Mouse (Mus musculus) neural tube, embryonic 15.5 days (tissue): ENCODE data around the gene Atat1. TPM values are rescaled to one million over a fixed set of nuclear protein-coding genes. Genes with fewer than 3 reads are reported as not detected.
A peak's percentile ranks its signal among the peaks of the same experiment; 100 is the strongest.

Experiments used
- ATAC-seq: fragments of 200-750 bp; cut with Nextera tagmentation; 2 replicates; pipeline ENCODE4 v1.8.0; 2017; ENCODE audit warnings: mild to moderate bottlenecking, moderate TSS enrichment, moderate library complexity; ENCODE audit not compliant: low FRiP score
- H3K27ac ChIP-seq: fragments of 300-500 bp; sonication (generic); replicated peaks from 2 replicates; pipeline ENCODE4 v1.5.1; 2015; ENCODE audit warnings: mild to moderate bottlenecking, inconsistent platforms
- H3K27me3 ChIP-seq: fragments of 300-500 bp; sonication (generic); replicated peaks from 2 replicates; pipeline ENCODE4 v1.6.1; 2015; ENCODE audit warnings: inconsistent platforms
- H3K36me3 ChIP-seq: fragments of 300-500 bp; sonication (generic); 2 replicates; pipeline ENCODE4 v1.6.1; 2015; ENCODE audit warnings: inconsistent platforms
- H3K4me1 ChIP-seq: fragments of 300-500 bp; sonication (generic); 2 replicates; pipeline ENCODE4 v1.6.1; 2015; ENCODE audit warnings: inconsistent platforms
- H3K4me2 ChIP-seq: fragments of 300-500 bp; sonication (generic); 2 replicates; pipeline ENCODE4 v1.6.1; 2015; ENCODE audit warnings: inconsistent platforms, mild to moderate bottlenecking, moderate library complexity
- H3K4me3 ChIP-seq: fragments of 300-500 bp; sonication (generic); replicated peaks from 2 replicates; pipeline ENCODE4 v1.5.1; 2015; ENCODE audit warnings: mild to moderate bottlenecking, inconsistent platforms
- H3K9ac ChIP-seq: fragments of 300-500 bp; sonication (generic); replicated peaks from 2 replicates; pipeline ENCODE4 v1.6.1; 2015; ENCODE audit warnings: mild to moderate bottlenecking, inconsistent platforms
- H3K9me3 ChIP-seq: fragments of 300-500 bp; sonication (generic); replicated peaks from 2 replicates; pipeline ENCODE4 v1.6.1; 2016; ENCODE audit warnings: inconsistent platforms
- WGBS: fragments of 180-500 bp; shearing (Covaris S2); methylation state at CpG from one replicate; pipeline ENCODE4 v1.1.7; 2015; ENCODE audit warnings: mixed read lengths; 5-methylcytosine and 5-hydroxymethylcytosine counted together
- polyA plus RNA-seq: library from polyadenylated mRNA; unstranded; fragments of >200 nt; fragmentation: Nextera tagmentation; extraction: Ambion mirVana; gene quantifications from 2 replicates; pipeline ENCODE4 v1.2.1, GENCODE M21; 2015

The Atat1 gene
- polyA plus RNA-seq, 1 experiment from 2014 or later = 319 TPM

- H3K9ac ChIP-seq = no peak overlapping the region
- 55% methylated on average over 1 of the region's 1 CpGs for WGBS
- 0 out of 2 replicates have a peak, but pooled peaks cover 3% of the 10 kb centered on the region for H3K4me1 ChIP-seq
- H3K27ac ChIP-seq = no peak overlapping the region
- H3K36me3 ChIP-seq = peaks cover 80% of the 10 kb centered on the region
- no peak overlapping the region for H3K4me2 ChIP-seq
- no peak for ATAC-seq
- H3K27me3 ChIP-seq = no peaks in the 10 kb centered on the region
- no peaks in the 10 kb centered on the region for H3K9me3 ChIP-seq
- no peak overlapping the region for H3K4me3 ChIP-seq
Measured at GRCm38 (mm10) chr17:35927471-35927870, 17.6 kb upstream of the Atat1 start.

GRCm38 (mm10) chr17:35923281-35923680 is 13.4 kb upstream of the Atat1 start:
- no peak for ATAC-seq
- no peak overlapping the region for H3K9ac ChIP-seq
- H3K36me3 ChIP-seq = peaks cover 48% of the 10 kb centered on the region
- H3K27me3 ChIP-seq = no peaks in the 10 kb centered on the region
- H3K27ac ChIP-seq = no peak overlapping the region
- H3K9me3 ChIP-seq = no peaks in the 10 kb centered on the region
- peaks cover 36% of the 10 kb centered on the region for H3K4me1 ChIP-seq
- H3K4me3 ChIP-seq = no peak overlapping the region
- WGBS = 95% methylated on average over 4 of the region's 4 CpGs
- no peak overlapping the region for H3K4me2 ChIP-seq

GRCm38 (mm10) chr17:35922566-35922965 is 12.7 kb upstream of the Atat1 start:
- Histone ChIP-seq H3K27me3 (no peaks in the 10 kb centered on the region), H3K4me1 (peaks cover 36% of the 10 kb centered on the region), H3K9ac (no peak overlapping the region), H3K4me2 (no peak overlapping the region), H3K36me3 (peaks cover 41% of the 10 kb centered on the region), H3K9me3 (no peaks in the 10 kb centered on the region), H3K27ac (peak overlapping the region; percentile 33; the same call in 1 of the 2 replicates), H3K4me3 (no peak overlapping the region)
- no peak for ATAC-seq
- 82% methylated on average over 3 of the region's 3 CpGs for WGBS

DNA sequence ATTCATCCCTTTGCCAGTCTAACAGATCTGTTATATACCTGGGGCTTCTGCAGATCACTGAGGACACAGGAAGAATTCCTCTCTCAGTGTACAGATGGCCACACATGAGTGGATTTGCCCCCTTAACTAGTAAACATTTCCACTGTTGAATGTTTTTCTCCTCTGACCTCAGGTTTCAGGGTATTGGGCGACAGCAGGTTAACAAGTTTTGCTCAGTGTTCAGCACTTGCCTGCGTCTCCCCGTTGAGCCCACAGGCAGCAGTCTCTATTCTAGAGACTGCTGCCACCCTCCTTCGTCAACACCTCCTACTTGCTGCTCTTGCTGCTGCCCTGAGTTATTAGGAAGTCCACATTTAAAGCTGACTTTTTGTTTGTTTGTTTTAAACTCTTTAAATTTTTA is 11.8 kb upstream of the Atat1 start:
- Histone ChIP-seq H3K9ac (no peak overlapping the region), H3K27ac (peak overlapping the region; percentile 54), H3K27me3 (no peaks in the 10 kb centered on the region), H3K36me3 (peaks cover 34% of the 10 kb centered on the region), H3K4me2 (no peak overlapping the region), H3K4me1 (peaks cover 36% of the 10 kb centered on the region), H3K9me3 (no peaks in the 10 kb centered on the region), H3K4me3 (no peak overlapping the region)
- 90% methylated on average over 4 of the region's 4 CpGs for whole genome bisulfite sequencing
- ATAC-seq = no peak

- Histone ChIP-seq H3K27me3 (no peaks in the 10 kb centered on the region), H3K4me3 (peak overlapping the region; percentile 73; the same call in 1 of the 2 replicates), H3K36me3 (peaks cover 27% of the 10 kb centered on the region), H3K4me1 (peaks cover 36% of the 10 kb centered on the region), H3K9ac (no peak overlapping the region), H3K9me3 (no peaks in the 10 kb centered on the region), H3K27ac (peak overlapping the region; percentile 99), H3K4me2 (peak overlapping the region; percentile 78)
- whole genome bisulfite sequencing = 62% methylated on average over 5 of the region's 5 CpGs
- no peak for ATAC-seq
Measured at GRCm38 (mm10) chr17:35920862-35921562, 11.1 kb upstream of the Atat1 start.

GRCm38 (mm10) chr17:35920384-35920783 is 10.5 kb upstream of the Atat1 start:
- H3K4me3 ChIP-seq = peak overlapping the region; percentile 73
- H3K36me3 ChIP-seq = peaks cover 23% of the 10 kb centered on the region
- H3K9me3 ChIP-seq = no peaks in the 10 kb centered on the region
- peak overlapping the region; percentile 78 for H3K4me2 ChIP-seq
- WGBS = 80% methylated on average over 1 of the region's 1 CpGs
- peak overlapping the region; percentile 99 for H3K27ac ChIP-seq
- H3K27me3 ChIP-seq = no peaks in the 10 kb centered on the region
- peaks cover 40% of the 10 kb centered on the region for H3K4me1 ChIP-seq
- no peak for ATAC-seq
- peak overlapping the region; percentile 80; the same call in 1 of the 2 replicates for H3K9ac ChIP-seq

DNA sequence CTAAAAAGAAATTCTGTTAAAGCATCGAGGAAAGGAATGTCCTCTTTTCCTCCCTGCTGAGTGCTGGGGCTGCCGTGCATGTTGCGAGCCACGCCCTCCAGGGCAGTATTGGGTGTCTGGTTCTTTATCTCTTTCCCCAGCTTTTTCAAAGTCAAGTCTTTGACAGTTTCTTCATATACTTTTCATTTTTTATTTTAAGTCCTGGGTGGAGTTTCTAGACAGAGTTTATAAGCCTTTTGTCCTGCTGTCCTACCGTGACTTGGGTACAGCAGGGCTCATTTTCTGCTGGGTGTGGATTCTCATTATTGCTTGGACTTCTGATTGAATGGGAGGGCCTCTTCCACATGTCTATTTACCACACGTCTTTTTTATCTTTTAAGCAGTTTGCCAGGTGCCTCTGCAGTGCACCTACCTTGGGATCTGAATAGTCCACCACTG is 10.0 kb upstream of the Atat1 start:
- peak overlapping the region; percentile 80 for H3K9ac ChIP-seq
- H3K36me3 ChIP-seq = peaks cover 18% of the 10 kb centered on the region
- H3K4me2 ChIP-seq = peak overlapping the region; percentile 78
- 39% methylated on average over 6 of the region's 6 CpGs for WGBS
- ATAC-seq = no peak
- no peaks in the 10 kb centered on the region for H3K27me3 ChIP-seq
- H3K9me3 ChIP-seq = no peaks in the 10 kb centered on the region
- H3K4me1 ChIP-seq = peaks cover 45% of the 10 kb centered on the region
- H3K4me3 ChIP-seq = peak overlapping the region; percentile 73
- peak overlapping the region; percentile 99 for H3K27ac ChIP-seq

GRCm38 (mm10) chr17:35919060-35919715 is 9.3 kb upstream of the Atat1 start:
- Histone ChIP-seq H3K4me2 (peak overlapping the region; percentile 78), H3K27me3 (no peaks in the 10 kb centered on the region), H3K9ac (peak overlapping the region; percentile 80), H3K27ac (peak overlapping the region; percentile 99), H3K4me1 (peaks cover 50% of the 10 kb centered on the region), H3K36me3 (peaks cover 11% of the 10 kb centered on the region), H3K9me3 (no peaks in the 10 kb centered on the region), H3K4me3 (peak overlapping the region; percentile 73)
- peak; percentile 58 for ATAC-seq
- 5% methylated on average over 7 of the region's 7 CpGs for WGBS

GRCm38 (mm10) chr17:35918276-35919059 is 8.6 kb upstream of the Atat1 start:
- Histone ChIP-seq H3K4me2 (peak overlapping the region; percentile 78), H3K27ac (peak overlapping the region; percentile 99), H3K4me1 (peaks cover 50% of the 10 kb centered on the region), H3K36me3 (peaks cover 4% of the 10 kb centered on the region), H3K4me3 (peak overlapping the region; percentile 73), H3K9me3 (no peaks in the 10 kb centered on the region), H3K9ac (peak overlapping the region; percentile 80), H3K27me3 (no peaks in the 10 kb centered on the region)
- under 1% methylated on average over 11 of the region's 11 CpGs for WGBS
- no peak for ATAC-seq

DNA sequence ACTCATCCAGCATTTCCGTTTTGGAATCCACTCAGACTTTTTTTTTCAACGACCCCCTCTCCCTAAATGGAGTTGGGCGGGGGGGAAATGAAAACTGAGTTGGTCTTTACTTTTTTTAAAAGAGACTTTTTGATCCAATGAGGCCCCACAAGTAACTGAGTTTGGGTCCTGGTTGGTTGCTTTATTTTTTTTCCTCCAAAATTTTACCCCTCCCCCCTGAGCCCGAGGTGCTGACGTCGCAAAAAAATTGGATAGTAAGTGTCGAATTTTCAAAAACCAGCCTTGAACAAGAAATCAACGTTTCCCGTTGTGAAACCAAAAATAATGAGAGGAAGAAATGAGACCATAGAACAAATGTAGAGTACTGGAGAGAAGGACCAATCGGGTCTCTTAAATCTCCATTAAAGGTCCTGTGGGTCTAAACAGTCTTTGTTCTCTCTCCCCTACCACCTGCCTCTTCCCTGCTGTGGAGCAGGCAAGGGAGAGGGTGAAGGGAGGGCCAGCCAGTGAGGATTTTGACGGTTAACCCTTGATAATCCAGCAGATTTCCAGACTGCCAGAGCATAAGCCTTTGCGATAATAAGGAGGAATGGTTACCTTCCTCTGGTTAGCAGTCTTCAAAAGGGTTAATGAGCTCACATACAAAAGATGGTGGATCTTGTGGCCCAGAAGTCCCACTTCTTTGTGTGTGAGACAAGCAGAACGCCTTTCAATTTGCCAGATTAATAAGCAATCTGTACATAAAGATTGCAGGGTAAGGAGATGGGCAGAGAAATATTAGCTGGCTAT is 7.8 kb upstream of the Atat1 start:
- ATAC-seq = peak; percentile 9; the same call in 1 of the 2 replicates

GRCm38 (mm10) chr17:35917143-35917462 is 7.2 kb upstream of the Atat1 start:
- H3K27me3 ChIP-seq = no peaks in the 10 kb centered on the region
- peak overlapping the region; percentile 80 for H3K9ac ChIP-seq
- H3K36me3 ChIP-seq = peaks cover 11% of the 10 kb centered on the region; the same call in 1 of the 2 replicates
- H3K4me2 ChIP-seq = peak overlapping the region; percentile 78
- peak overlapping the region; percentile 99 for H3K27ac ChIP-seq
- H3K9me3 ChIP-seq = no peaks in the 10 kb centered on the region
- ATAC-seq = no peak
- H3K4me1 ChIP-seq = peaks cover 43% of the 10 kb centered on the region
- H3K4me3 ChIP-seq = peak overlapping the region; percentile 73
- 0% methylated on average over 8 of the region's 8 CpGs for WGBS

More for the DNA sequence above, 7.8 kb upstream of the Atat1 start:
- H3K4me3 ChIP-seq = peak overlapping the region; percentile 73
- under 1% methylated on average over 13 of the region's 13 CpGs for WGBS
- H3K36me3 ChIP-seq = peaks cover 8% of the 10 kb centered on the region; the same call in 1 of the 2 replicates
- H3K9me3 ChIP-seq = no peaks in the 10 kb centered on the region
- peak overlapping the region; percentile 99 for H3K27ac ChIP-seq
- H3K4me1 ChIP-seq = peaks cover 49% of the 10 kb centered on the region
- peak overlapping the region; percentile 78 for H3K4me2 ChIP-seq
- H3K9ac ChIP-seq = peak overlapping the region; percentile 80
- no peaks in the 10 kb centered on the region for H3K27me3 ChIP-seq
